Mouse (Mus musculus) myocyte (in vitro differentiated cells): Measurements from ENCODE around the gene Stambpl1. TPM values are rescaled to one million over a fixed set of nuclear protein-coding genes. Genes with fewer than 3 reads are reported as not detected.

Experiments
- H3K27me3 ChIP-seq: one replicate; pipeline ENCODE4 v1.6.1; 2011; ENCODE audit not compliant: control insufficient read depth, insufficient read depth, insufficient read length
- H3K36me3 ChIP-seq: one replicate; pipeline ENCODE4 v1.6.1; 2011; ENCODE audit not compliant: control insufficient read depth, insufficient read depth
- H3K4me2 ChIP-seq: one replicate; pipeline ENCODE4 v1.6.1; 2011; ENCODE audit warnings: low read depth, control low read depth
- H3K4me3 ChIP-seq: one replicate; pipeline ENCODE4 v1.5.1; 2011; ENCODE audit warnings: mild to moderate bottlenecking, control low read depth, moderate library complexity
- H3K79me2 ChIP-seq: one replicate; pipeline ENCODE4 v1.6.1; 2011; ENCODE audit not compliant: control insufficient read depth, insufficient read depth
- H3ac ChIP-seq: one replicate; pipeline ENCODE4 v1.6.1; 2011; ENCODE audit not compliant: control insufficient read depth, insufficient read length
- CEBPB ChIP-seq: IDR thresholded peaks from 2 replicates; pipeline ENCODE4 v1.6.1; 2011; ENCODE audit warnings: mild to moderate bottlenecking, moderate library complexity; ENCODE audit not compliant: poor library complexity, insufficient read depth, severe bottlenecking
- E2F4 ChIP-seq: IDR thresholded peaks from one replicate; pipeline ENCODE4 v1.6.1; 2011; ENCODE audit warnings: mild to moderate bottlenecking, control low read depth, moderate library complexity; ENCODE audit not compliant: insufficient read depth
- MAX ChIP-seq: IDR thresholded peaks from one replicate; pipeline ENCODE4 v1.6.1; 2011; ENCODE audit warnings: low read depth, mild to moderate bottlenecking, control low read depth
- MYOD1 ChIP-seq, 3 experiments: IDR thresholded peaks; one replicate each; pipeline ENCODE4 v1.6.1; 2011; ENCODE audit warnings: control low read depth in 2 of 3, low read depth in 2 of 3, mild to moderate bottlenecking in 2 of 3, moderate library complexity in 1 of 3; ENCODE audit not compliant: insufficient read length in 2 of 3, control insufficient read depth in 1 of 3
- MYOG ChIP-seq, 3 experiments: IDR thresholded peaks; one replicate each; pipeline ENCODE4 v1.6.1; 2011; ENCODE audit warnings: control low read depth in 2 of 3, low read depth in 2 of 3, mild to moderate bottlenecking in 2 of 3; ENCODE audit not compliant: insufficient read length in 2 of 3, control insufficient read depth in 1 of 3, insufficient read depth in 1 of 3
- POLR2A ChIP-seq: IDR thresholded peaks from one replicate; pipeline ENCODE4 v1.6.1; 2011; ENCODE audit warnings: low read depth, mild to moderate bottlenecking, control low read depth, moderate library complexity; ENCODE audit not compliant: insufficient read length
- POLR2AphosphoS2 ChIP-seq: IDR thresholded peaks from one replicate; pipeline ENCODE4 v1.6.1; 2011; ENCODE audit warnings: low read depth, control low read depth; ENCODE audit not compliant: insufficient read length
- REST ChIP-seq: IDR thresholded peaks from one replicate; pipeline ENCODE4 v1.6.1; 2011; ENCODE audit warnings: mild to moderate bottlenecking, control low read depth, moderate library complexity; ENCODE audit not compliant: insufficient read depth, insufficient read length
- SRF ChIP-seq: IDR thresholded peaks from one replicate; pipeline ENCODE4 v1.6.1; 2011; ENCODE audit warnings: low read depth; ENCODE audit not compliant: control insufficient read depth, insufficient read length
- TCF12 ChIP-seq: IDR thresholded peaks from one replicate; pipeline ENCODE4 v1.6.1; 2011; ENCODE audit warnings: mild to moderate bottlenecking, control low read depth; ENCODE audit not compliant: poor library complexity, insufficient read depth, severe bottlenecking
- TCF3 ChIP-seq: IDR thresholded peaks from one replicate; pipeline ENCODE4 v1.6.1; 2011; ENCODE audit warnings: low read depth, control low read depth; ENCODE audit not compliant: insufficient read length
- USF1 ChIP-seq: IDR thresholded peaks from one replicate; pipeline ENCODE4 v1.6.1; 2011; ENCODE audit warnings: low read depth, mild to moderate bottlenecking, control low read depth, moderate library complexity
- polyA plus RNA-seq: library from polyadenylated mRNA; unstranded; fragments of >200 nt; fragmentation: generic; extraction: Trizol; gene quantifications from one replicate; pipeline ENCODE4 v1.2.1, GENCODE M21; 2012; ENCODE audit warnings: missing spikeins

Stambpl1 gene
- polyA plus RNA-seq, 1 experiment: 26.9 TPM

DNA sequence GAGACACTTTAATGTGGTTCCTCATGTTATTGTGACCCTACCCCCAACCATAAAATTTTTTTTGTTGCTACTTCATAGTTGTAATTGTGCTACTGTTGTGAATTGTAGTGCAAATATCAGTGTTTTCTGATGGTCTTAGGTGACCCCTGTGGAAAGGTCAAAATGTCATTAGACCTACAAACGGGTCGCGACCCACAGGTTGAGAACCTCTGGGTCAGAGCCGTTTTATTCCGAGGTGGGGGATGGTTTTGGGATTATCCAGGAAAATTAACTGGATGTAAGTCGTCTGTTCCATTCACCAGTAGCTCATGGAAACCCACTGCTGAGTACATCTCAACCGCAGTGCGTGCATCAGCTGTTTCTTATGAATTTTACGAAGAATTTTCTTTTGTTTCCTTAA lies 1.7 kb downstream of the Stambpl1 start:
- Histone ChIP-seq H3K36me3 (no peaks in the 10 kb centered on the region), H3K4me3 (peak overlapping the region; percentile 94), H3K79me2 (peaks cover 60% of the 10 kb centered on the region), H3K4me2 (peak overlapping the region; percentile 97), H3ac (no peak overlapping the region), H3K27me3 (no peaks in the 10 kb centered on the region)
- TF ChIP-seq MYOD1 (IDR thresholded peaks at IDR 0.05; ENCODE audit: control insufficient read depth in 1 of 3, insufficient read length in 2 of 3, low read depth in 2 of 3) (no peak), USF1 (no peak), SRF (no peak), MAX (no peak), POLR2A (no peak), TCF3 (no peak), POLR2AphosphoS2 (no peak), MYOG (IDR thresholded peaks at IDR 0.05; ENCODE audit: control insufficient read depth in 1 of 3, insufficient read depth in 1 of 3, insufficient read length in 2 of 3, low read depth in 2 of 3) (no peak), TCF12 (no peak), E2F4 (no peak), REST (no peak), CEBPB (no peak)

DNA sequence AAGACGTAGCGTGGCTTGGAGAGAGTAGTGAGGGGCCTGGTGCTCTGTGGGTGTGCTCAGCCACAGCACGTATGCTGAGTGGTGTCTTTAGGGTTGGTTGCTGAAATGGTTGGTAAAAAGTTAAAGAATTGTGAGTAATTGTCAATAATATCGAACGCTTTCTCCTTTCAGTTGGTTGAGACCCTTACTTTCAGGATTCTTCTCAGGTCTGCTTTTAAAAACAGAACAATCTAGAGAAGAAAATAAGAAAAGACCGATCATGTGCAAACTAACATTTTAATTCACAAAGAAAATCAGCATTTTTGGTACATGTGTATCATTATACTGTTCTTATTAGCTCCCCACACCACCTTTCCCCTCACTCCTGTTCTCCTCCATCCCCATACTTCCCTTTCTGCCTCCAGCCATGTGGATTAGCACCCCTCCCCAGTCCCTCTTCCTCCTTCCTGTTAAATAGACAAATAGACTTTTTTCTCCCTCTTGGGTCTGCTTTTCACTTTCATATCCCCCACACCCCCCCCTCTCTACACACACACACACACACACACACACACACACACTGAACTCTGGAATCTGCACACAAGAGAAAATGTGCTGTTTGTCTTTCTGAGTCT lies 2.2 kb downstream of the Stambpl1 start:
- H3K36me3 ChIP-seq: no peaks in the 10 kb centered on the region
- H3ac ChIP-seq: no peak overlapping the region
- H3K4me3 ChIP-seq: peak overlapping the region; percentile 94
- TF ChIP-seq E2F4 (no peak), REST (no peak), MYOD1 (IDR thresholded peaks at IDR 0.05; ENCODE audit: control insufficient read depth in 1 of 3, insufficient read length in 2 of 3, low read depth in 2 of 3) (no peak), USF1 (no peak), CEBPB (no peak), POLR2AphosphoS2 (no peak), TCF3 (no peak), MYOG (IDR thresholded peaks at IDR 0.05; ENCODE audit: control insufficient read depth in 1 of 3, insufficient read depth in 1 of 3, insufficient read length in 2 of 3, low read depth in 2 of 3) (no peak), TCF12 (no peak)
- peak overlapping the region; percentile 97 for H3K4me2 ChIP-seq
- H3K27me3 ChIP-seq: no peaks in the 10 kb centered on the region
- H3K79me2 ChIP-seq: peaks cover 66% of the 10 kb centered on the region

DNA sequence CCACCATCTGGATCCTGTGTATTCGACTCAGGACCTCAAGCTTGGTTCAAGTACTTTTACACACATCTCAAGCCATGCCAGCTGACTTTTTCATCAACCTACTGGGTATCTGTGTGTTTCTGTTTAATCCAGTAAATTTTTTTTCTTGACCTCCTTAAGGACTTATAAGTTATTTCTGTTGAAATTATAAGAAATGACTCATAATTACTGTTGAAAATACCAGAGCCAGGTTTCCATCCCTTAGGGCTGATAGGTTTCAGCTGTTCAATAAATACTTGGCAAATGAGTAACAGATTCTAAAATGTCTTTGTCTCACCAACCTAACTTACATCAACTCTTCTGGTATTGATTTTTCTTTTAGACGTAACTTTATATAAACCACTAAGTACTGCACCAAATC lies 3.0 kb downstream of the Stambpl1 start:
- no peak overlapping the region for H3ac ChIP-seq
- H3K4me3 ChIP-seq: peak overlapping the region; percentile 94
- H3K79me2 ChIP-seq: peaks cover 74% of the 10 kb centered on the region
- TF ChIP-seq USF1: no peak
- no peak for TF ChIP-seq POLR2AphosphoS2
- no peak for TF ChIP-seq SRF
- peak overlapping the region; percentile 97 for H3K4me2 ChIP-seq
- no peaks in the 10 kb centered on the region for H3K27me3 ChIP-seq
- H3K36me3 ChIP-seq: no peaks in the 10 kb centered on the region

DNA sequence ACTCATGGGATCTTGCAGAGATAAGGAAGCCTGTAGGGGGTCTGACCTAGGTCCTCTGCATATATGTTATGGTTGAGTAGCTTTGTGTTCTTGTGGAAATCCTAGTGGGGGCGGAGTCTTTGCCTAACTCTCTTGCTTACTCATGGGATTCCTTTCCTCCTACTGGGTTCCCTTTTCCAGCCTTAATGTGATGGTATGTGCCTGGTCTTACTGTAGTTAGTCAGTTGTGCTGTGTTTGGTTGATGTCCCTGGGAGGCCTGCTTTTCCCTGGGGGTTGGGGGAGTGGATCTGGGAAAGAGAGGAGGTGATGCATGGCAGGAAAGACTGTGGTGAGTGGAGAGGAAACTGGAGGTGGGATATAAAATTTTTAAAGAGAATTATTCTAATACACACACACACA lies 6.0 kb downstream of the Stambpl1 start:
- no peak overlapping the region for H3ac ChIP-seq
- H3K79me2 ChIP-seq: peaks cover 96% of the 10 kb centered on the region
- H3K36me3 ChIP-seq: no peaks in the 10 kb centered on the region
- peak overlapping the region; percentile 35 for H3K4me2 ChIP-seq
- TF ChIP-seq SRF (no peak), MYOD1 (IDR thresholded peaks at IDR 0.05; ENCODE audit: control insufficient read depth in 1 of 3, insufficient read length in 2 of 3, low read depth in 2 of 3) (no peak), POLR2A (no peak), MYOG (IDR thresholded peaks at IDR 0.05; ENCODE audit: control insufficient read depth in 1 of 3, insufficient read depth in 1 of 3, insufficient read length in 2 of 3, low read depth in 2 of 3) (no peak), CEBPB (no peak), POLR2AphosphoS2 (no peak), E2F4 (no peak), TCF3 (no peak)
- H3K4me3 ChIP-seq: no peak overlapping the region
- H3K27me3 ChIP-seq: no peaks in the 10 kb centered on the region

DNA sequence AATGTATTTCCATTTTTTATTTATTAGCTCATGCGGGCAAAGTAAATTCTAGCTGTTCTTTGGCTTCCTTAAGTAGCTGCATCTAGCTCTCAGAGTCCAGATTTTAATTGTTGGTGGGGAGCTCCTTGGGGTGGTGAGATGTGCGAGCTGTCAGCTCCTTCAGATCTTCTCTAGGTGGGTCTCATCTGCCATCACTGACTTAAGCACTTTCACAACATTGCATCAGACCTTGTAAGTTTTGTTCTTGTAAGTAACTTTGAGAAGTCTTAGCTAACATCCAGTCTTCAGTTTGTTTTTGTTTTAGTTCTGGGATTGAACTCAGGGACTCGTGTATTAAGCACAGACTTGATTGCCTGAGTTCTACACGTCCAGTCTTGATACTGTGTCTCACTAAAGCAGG lies 6.9 kb downstream of the Stambpl1 start:
- peak; percentile 90 for TF ChIP-seq CEBPB
- TF ChIP-seq USF1: no peak
- Histone ChIP-seq H3K4me2 (peak overlapping the region; percentile 35), H3K79me2 (peaks cover 96% of the 10 kb centered on the region), H3K27me3 (no peaks in the 10 kb centered on the region), H3K36me3 (no peaks in the 10 kb centered on the region), H3ac (no peak overlapping the region), H3K4me3 (no peak overlapping the region)
